Mouse (Mus musculus): ENCODE data around the gene Naa11.

Naa11 gene

DNA sequence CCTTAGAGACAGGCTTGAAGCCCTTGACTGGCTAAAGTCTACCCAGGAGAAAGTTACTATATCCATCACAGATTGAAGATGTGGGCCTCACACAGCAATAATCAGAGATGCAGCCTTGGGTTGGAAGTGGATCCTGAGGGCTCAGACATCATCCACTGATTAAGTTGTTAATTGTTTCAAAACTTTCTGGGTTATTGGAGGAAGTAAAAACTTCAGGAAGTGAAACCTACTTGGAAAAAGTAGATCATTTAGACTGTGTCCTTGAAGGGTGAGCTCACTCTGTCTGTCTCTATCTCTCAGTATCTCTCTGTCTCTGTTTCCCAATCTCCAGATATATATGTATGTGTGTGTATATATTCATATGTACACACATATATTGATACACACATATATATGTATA, 47.0 kb downstream of the Naa11 start:
- no peak for DNase-seq (ENCODE audit: low spot score in 2 of 2)

DNA sequence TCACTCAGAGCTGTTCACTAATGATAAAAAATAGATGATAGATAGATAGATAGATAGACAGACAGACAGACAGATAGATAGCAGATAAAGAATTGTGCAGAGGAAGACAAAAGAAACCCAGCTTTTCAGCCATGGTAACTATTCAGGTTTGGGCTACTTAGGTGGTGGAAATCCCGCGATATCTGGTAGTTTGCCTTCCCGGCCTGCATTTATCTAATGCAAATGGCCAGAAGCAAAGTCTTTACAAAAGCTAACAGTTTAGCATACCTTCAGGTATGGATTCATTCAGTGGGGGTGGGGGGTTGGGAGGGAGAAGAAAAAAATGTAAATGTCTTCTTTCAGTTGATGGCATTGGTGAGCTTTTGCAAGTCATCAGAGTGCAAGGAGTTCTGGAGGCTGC, 48.0 kb downstream of the Naa11 start:
- DNase-seq (ENCODE audit: low spot score in 2 of 2): no peak

DNA sequence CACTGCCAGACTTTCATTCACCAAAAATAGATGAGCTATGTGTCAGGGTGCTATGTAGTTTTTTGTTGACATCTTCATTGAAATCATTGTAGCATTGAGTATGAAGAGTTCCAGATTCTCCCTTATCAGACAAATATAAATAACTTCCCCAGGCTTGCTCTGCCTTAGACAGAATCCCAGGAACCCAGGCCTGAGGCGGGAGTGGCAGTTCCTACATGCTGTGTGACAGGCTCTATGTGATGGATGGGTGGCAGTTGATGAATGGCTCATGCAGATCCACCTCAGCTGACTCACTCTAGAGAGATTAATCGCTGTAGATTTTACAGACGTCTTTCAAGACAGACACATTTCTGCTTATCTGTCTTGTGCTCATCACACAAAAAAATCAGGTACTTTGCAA, 57.4 kb downstream of the Naa11 start:
- DNase-seq (ENCODE audit: low spot score in 2 of 2): no peak

All from urinary bladder, postnatal 4 days (tissue).